Mouse (Mus musculus) liver, adult 2 months (tissue): Measurements from ENCODE around the gene Mxra7.

Experiments
- CTCF ChIP-seq: fragments of 200-500 bp; IDR thresholded peaks from 2 replicates; pipeline ENCODE4 v1.5.1; 2011; ENCODE audit warnings: low read depth, low read length, control low read depth
- POLR2A ChIP-seq: fragments of 200-500 bp; IDR thresholded peaks from 2 replicates; pipeline ENCODE4 v1.6.1; 2011; ENCODE audit warnings: low read length, control low read depth; ENCODE audit not compliant: insufficient read depth; ENCODE audit errors: extremely low read depth

DNA sequence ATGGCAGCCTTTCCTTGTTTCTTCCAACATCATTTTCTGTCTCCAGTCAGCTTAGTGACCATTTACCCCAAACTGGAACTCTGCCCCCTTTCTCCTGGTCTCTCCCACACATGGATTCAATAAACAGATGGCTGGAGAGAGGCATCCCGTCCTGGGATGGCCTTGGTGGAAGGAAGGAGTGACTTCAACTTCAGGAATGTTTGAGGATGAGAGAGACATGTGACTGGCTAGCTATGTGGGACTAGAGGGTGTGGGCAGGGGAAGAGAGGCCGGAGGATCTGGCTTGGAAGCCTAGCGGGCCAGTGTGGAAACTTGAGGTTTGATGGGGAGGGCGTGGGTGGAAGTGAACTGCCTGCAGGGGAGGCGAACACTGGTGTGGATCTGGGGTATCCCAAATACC, 11.1 kb downstream of the Mxra7 start:
- TF ChIP-seq CTCF (no peak), POLR2A (no peak)
